Mouse (Mus musculus): Measurements from ENCODE around the gene Srpr.

DNA sequence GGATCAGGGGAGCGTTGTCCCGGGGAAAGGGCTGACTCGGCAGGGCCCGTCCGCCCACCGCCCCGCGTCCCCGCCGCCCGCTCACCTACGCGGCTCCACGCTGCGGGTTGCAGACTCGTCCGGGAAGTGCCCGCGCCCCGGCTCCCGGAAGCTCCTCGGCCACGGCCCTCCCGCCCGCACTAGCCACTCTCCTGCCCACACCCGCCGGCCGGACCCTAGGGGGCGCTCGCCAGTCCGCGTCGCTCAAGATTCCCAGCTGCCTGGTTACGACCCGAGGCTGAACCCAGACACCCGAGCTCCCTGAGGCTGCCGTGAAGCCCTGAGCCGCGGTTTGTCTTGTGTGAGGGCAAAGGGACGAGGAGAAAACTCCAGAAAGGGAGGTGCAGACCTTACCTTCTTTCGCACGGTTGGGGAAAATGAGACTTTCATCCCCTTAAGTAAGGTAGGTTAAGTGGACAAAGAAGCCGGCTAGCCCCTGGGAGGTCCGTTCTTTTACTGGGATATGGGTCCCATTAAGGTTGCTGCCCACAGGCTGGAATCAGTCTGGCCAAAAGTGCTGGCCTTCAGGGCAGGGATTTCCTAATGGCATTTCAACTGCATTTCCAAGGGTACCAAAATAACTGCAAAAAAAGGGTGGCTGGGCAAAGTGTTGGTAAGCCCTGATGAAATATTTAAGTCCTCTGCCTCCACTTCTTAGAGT is at the start of gene Srpr, which contains the start of gene Tirap:
- TF ChIP-seq CTCF (IDR thresholded peaks at IDR 0.05; ENCODE audit: low read depth, low read length) (peak; percentile 66), EP300 (IDR thresholded peaks at IDR 0.05; ENCODE audit: insufficient read depth, low read depth, low read length) (no peak)

Data from ES-Bruce4 (cell line).